Mouse (Mus musculus): ENCODE measurements at regions not wholly inside any gene's neighbourhood (a gene's known extent, or its start where the extent isn't known, plus 50 kb on each side); places are given as distances from the start of the nearest gene placed in this dataset.
A peak's percentile ranks its signal among the peaks of the same experiment; 100 is the strongest.

DNA sequence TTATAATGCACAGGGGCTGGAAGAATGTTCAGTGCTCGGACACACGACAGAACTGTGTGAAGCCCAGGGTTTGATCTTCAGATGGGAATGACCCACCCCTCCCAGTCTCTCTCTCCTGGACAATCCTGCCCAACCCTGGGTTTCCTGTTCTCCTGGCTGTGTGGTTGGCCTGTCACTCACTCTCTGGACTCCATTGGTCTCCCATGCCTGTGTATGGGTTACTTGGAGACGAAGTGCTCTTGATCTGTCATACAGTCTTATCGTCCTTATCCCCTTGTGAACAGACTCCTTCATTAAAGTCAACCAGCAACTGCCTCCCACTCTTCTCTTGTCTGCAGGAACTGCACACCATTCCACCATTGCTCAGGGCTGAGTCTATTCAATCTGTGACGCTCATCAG, 247.7 kb upstream of the Adgrl2 start:
- no peak overlapping the region for H3K27ac ChIP-seq (ENCODE audit: insufficient read depth, low read depth, low read length)
- WGBS, result 95% methylated on average over 5 of the region's 5 CpGs
- H3K27me3 ChIP-seq (ENCODE audit: control insufficient read depth, insufficient read depth, low read length), result no peaks in the 10 kb centered on the region
- H3K36me3 ChIP-seq (ENCODE audit: control insufficient read depth, insufficient read depth, low read length), result no peaks in the 10 kb centered on the region
- H3K4me1 ChIP-seq (ENCODE audit: control insufficient read depth, insufficient read depth, insufficient read length, low read length), result 0 out of 2 replicates have a peak, but pooled peaks cover 1% of the 10 kb centered on the region
- TF ChIP-seq CTCF (IDR thresholded peaks at IDR 0.05; ENCODE audit: extremely low read depth, insufficient read length, insufficient replicate concordance, low read depth, low read length), result no peak
- H3K4me3 ChIP-seq (ENCODE audit: low read depth, low read length), result no peak overlapping the region

DNA sequence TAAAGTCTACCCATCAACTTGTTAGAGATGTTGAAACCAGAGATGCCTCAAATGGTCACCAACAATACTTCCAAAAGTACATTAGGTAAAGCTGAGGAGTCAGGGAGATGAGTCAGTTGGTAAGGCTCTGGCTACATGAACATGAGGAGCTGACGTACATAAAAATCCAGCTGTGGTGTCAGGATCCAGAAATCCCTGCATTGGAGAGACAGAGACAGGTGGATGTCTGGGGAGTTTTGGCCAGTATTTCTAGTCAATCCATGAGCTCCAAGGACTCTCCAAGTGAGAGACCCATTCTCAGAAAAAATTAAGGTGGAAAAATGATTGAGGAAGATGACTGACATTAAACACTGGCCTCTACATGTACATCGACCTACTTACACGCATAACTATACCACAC, 244.8 kb upstream of the Adgrl2 start:
- H3K36me3 ChIP-seq (ENCODE audit: control insufficient read depth, insufficient read depth, low read length), result no peaks in the 10 kb centered on the region
- no peak overlapping the region for H3K27ac ChIP-seq (ENCODE audit: insufficient read depth, low read depth, low read length)
- no peaks in the 10 kb centered on the region for H3K27me3 ChIP-seq (ENCODE audit: control insufficient read depth, insufficient read depth, low read length)
- H3K4me1 ChIP-seq (ENCODE audit: control insufficient read depth, insufficient read depth, insufficient read length, low read length), result 0 out of 2 replicates have a peak, but pooled peaks cover 1% of the 10 kb centered on the region
- no peak overlapping the region for H3K4me3 ChIP-seq (ENCODE audit: low read depth, low read length)
- WGBS, result 89% methylated on average over 3 of the region's 3 CpGs
- TF ChIP-seq POLR2A (IDR thresholded peaks at IDR 0.05; ENCODE audit: low read depth, low read length), result no peak
- TF ChIP-seq CTCF (IDR thresholded peaks at IDR 0.05; ENCODE audit: extremely low read depth, insufficient read length, insufficient replicate concordance, low read depth, low read length), result no peak

DNA sequence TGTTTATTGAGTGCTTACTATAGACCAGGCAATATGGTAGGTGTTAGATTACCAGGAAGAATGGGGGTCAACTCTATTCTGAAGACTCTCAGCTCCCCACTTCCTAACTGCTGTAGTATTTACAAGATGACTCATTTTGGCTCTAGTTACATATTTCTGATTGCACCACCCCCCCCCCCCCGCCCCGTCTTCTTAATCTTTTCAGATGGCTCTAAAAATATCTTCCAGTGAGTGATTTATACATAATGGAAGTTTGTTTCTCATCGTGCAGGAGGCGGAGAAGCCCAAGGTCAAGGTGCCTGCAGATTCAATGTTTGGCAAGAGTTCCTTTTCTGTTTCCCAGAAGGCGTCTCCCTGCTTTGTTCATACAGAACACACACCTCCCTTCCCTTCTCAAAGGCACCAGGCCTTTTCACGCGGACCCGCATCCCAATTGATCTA, 243.4 kb upstream of the Adgrl2 start:
- Histone ChIP-seq H3K4me1 (ENCODE audit: control insufficient read depth, insufficient read depth, insufficient read length, low read length) (0 out of 2 replicates have a peak, but pooled peaks cover 1% of the 10 kb centered on the region), H3K27me3 (ENCODE audit: control insufficient read depth, insufficient read depth, low read length) (no peaks in the 10 kb centered on the region), H3K27ac (ENCODE audit: insufficient read depth, low read depth, low read length) (no peak overlapping the region), H3K4me3 (ENCODE audit: low read depth, low read length) (no peak overlapping the region), H3K36me3 (ENCODE audit: control insufficient read depth, insufficient read depth, low read length) (no peaks in the 10 kb centered on the region)
- 21% methylated on average over 8 of the region's 8 CpGs for WGBS
- no peak for TF ChIP-seq POLR2A (IDR thresholded peaks at IDR 0.05; ENCODE audit: low read depth, low read length)

DNA sequence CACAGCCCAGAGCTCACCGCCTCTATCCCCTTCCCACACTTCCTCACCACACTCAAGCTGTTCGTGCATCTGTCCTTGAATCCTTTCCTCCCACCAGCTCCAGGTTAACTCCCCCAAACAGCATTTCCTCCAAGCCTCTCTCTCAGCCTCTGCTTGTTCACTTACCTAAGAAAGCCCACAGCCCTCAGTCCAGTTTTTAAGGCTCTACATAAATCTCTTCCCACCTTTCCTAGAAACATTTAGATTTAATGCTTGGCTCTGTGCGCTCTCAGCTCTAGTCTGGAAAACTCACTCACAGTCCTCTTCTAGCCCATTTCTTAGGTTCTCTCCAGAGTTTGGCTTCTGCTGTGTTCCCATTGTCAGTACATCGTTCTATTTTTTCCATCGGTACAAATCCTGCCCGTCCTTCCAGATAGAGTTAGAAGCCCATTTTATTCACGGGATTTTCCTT, 242.9 kb upstream of the Adgrl2 start:
- peak overlapping the region; percentile 20; the same call in 1 of the 2 replicates for H3K27ac ChIP-seq (ENCODE audit: insufficient read depth, low read depth, low read length)
- H3K4me1 ChIP-seq (ENCODE audit: control insufficient read depth, insufficient read depth, insufficient read length, low read length), result 0 out of 2 replicates have a peak, but pooled peaks cover 1% of the 10 kb centered on the region
- no peak for TF ChIP-seq CTCF (IDR thresholded peaks at IDR 0.05; ENCODE audit: extremely low read depth, insufficient read length, insufficient replicate concordance, low read depth, low read length)
- no peak overlapping the region for H3K4me3 ChIP-seq (ENCODE audit: low read depth, low read length)
- no peaks in the 10 kb centered on the region for H3K27me3 ChIP-seq (ENCODE audit: control insufficient read depth, insufficient read depth, low read length)
- WGBS, result 53% methylated on average over 7 of the region's 7 CpGs
- no peaks in the 10 kb centered on the region for H3K36me3 ChIP-seq (ENCODE audit: control insufficient read depth, insufficient read depth, low read length)

DNA sequence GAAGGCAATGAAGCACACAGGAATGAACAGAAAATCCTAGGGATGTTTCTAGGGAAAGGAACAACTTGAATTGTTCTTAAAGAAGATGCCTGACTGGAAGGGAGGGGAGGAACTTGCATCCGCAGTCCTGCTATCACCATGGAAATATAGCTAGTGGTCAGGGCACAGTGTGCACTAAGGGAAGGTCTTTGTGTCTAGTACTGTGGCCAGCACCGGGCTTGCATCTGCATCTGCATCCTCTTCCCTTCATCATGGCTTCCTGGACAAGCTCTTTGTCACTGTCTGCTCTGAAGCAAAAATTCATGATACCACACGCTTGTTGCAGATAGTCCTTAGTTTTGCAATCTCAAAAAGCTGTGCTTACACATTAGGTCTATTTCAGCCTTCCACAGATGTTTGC, 241.0 kb upstream of the Adgrl2 start:
- Histone ChIP-seq H3K4me1 (ENCODE audit: control insufficient read depth, insufficient read depth, insufficient read length, low read length) (0 out of 2 replicates have a peak, but pooled peaks cover 1% of the 10 kb centered on the region), H3K27ac (ENCODE audit: insufficient read depth, low read depth, low read length) (no peak overlapping the region), H3K27me3 (ENCODE audit: control insufficient read depth, insufficient read depth, low read length) (no peaks in the 10 kb centered on the region), H3K4me3 (ENCODE audit: low read depth, low read length) (no peak overlapping the region), H3K36me3 (ENCODE audit: control insufficient read depth, insufficient read depth, low read length) (no peaks in the 10 kb centered on the region)
- TF ChIP-seq CTCF (IDR thresholded peaks at IDR 0.05; ENCODE audit: extremely low read depth, insufficient read length, insufficient replicate concordance, low read depth, low read length) (no peak), POLR2A (IDR thresholded peaks at IDR 0.05; ENCODE audit: low read depth, low read length) (no peak)
- WGBS, result 88% methylated on average over 3 of the region's 3 CpGs

DNA sequence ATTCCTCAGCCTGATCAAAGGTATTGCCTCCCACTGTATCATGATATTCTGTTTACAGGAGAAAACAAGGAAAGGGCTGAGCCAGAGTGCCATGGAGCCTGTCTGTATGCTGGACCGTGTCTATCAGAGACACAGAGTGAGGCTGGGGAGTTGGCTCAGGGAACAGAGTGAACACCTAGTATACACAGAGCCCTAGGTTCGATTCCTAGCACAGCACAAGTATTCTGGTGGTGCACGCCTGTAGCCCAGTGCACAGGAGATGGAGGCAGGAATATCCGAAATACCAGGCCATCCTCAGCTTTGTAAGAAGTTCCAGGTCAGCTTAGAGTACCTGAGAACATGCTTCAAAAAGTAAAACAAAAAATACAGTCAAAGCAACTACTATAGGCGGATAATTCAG, 237.2 kb upstream of the Adgrl2 start:
- Histone ChIP-seq H3K4me3 (ENCODE audit: low read depth, low read length) (no peak overlapping the region), H3K36me3 (ENCODE audit: control insufficient read depth, insufficient read depth, low read length) (no peaks in the 10 kb centered on the region), H3K27me3 (ENCODE audit: control insufficient read depth, insufficient read depth, low read length) (no peaks in the 10 kb centered on the region), H3K4me1 (ENCODE audit: control insufficient read depth, insufficient read depth, insufficient read length, low read length) (no peaks in the 10 kb centered on the region), H3K27ac (ENCODE audit: insufficient read depth, low read depth, low read length) (no peak overlapping the region)
- TF ChIP-seq CTCF (IDR thresholded peaks at IDR 0.05; ENCODE audit: extremely low read depth, insufficient read length, insufficient replicate concordance, low read depth, low read length) (no peak), POLR2A (IDR thresholded peaks at IDR 0.05; ENCODE audit: low read depth, low read length) (no peak)
- WGBS, result 84% methylated on average over 5 of the region's 5 CpGs

DNA sequence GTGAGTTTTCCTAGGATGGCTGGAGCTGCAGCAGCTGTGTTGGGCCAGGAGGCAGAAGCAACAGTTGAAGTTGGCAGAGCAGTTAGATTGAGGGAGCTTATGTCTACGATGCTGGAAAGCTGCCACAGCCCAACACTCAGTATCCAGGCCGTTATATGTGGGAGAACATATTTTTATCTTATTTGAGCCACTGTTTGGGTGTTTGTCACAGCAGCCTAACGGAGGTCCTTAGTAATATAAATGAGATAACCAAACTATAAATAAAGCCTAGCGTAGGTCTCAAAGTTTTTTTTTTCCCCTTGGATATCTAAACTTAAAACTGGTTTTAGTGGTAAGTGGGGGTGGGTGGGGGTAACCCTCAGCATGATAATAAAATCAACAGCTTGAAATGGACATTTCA, 236.4 kb upstream of the Adgrl2 start:
- 71% methylated on average over 4 of the region's 4 CpGs for whole genome bisulfite sequencing
- H3K4me3 ChIP-seq (ENCODE audit: low read depth, low read length), result no peak overlapping the region

DNA sequence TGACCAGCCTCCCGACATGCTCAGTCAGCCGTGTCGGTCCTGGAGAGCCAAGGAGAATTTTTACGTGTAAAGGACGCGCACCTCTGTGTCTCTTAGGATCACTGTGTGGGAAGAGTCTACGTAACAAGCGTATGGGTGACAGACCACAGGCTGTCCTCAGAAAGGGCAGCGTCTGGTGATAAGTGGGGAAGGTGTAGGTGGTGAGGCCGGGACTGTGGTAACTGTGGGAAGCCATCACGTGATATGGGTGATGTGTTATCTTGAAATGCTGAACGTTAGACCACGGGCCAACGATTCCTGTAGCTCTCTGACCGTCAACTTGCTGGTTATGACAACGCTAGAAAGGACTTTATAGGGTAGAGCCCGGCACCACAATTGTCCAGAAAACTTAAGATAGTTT, 235.3 kb upstream of the Adgrl2 start:
- TF ChIP-seq POLR2A (IDR thresholded peaks at IDR 0.05; ENCODE audit: low read depth, low read length) (no peak), CTCF (IDR thresholded peaks at IDR 0.05; ENCODE audit: extremely low read depth, insufficient read length, insufficient replicate concordance, low read depth, low read length) (no peak)

More for the DNA sequence above, 236.4 kb upstream of the Adgrl2 start:
- Histone ChIP-seq H3K27me3 (ENCODE audit: control insufficient read depth, insufficient read depth, low read length) (no peaks in the 10 kb centered on the region), H3K4me1 (ENCODE audit: control insufficient read depth, insufficient read depth, insufficient read length, low read length) (no peaks in the 10 kb centered on the region), H3K27ac (ENCODE audit: insufficient read depth, low read depth, low read length) (no peak overlapping the region), H3K36me3 (ENCODE audit: control insufficient read depth, insufficient read depth, low read length) (no peaks in the 10 kb centered on the region)
- TF ChIP-seq POLR2A (IDR thresholded peaks at IDR 0.05; ENCODE audit: low read depth, low read length) (no peak), CTCF (IDR thresholded peaks at IDR 0.05; ENCODE audit: extremely low read depth, insufficient read length, insufficient replicate concordance, low read depth, low read length) (no peak)

More for the DNA sequence above, 235.3 kb upstream of the Adgrl2 start:
- H3K4me1 ChIP-seq (ENCODE audit: control insufficient read depth, insufficient read depth, insufficient read length, low read length), result no peaks in the 10 kb centered on the region
- no peaks in the 10 kb centered on the region for H3K27me3 ChIP-seq (ENCODE audit: control insufficient read depth, insufficient read depth, low read length)
- no peak overlapping the region for H3K27ac ChIP-seq (ENCODE audit: insufficient read depth, low read depth, low read length)
- no peak overlapping the region for H3K4me3 ChIP-seq (ENCODE audit: low read depth, low read length)
- 82% methylated on average over 17 of the region's 17 CpGs for WGBS
- H3K36me3 ChIP-seq (ENCODE audit: control insufficient read depth, insufficient read depth, low read length), result no peaks in the 10 kb centered on the region
